Mouse (Mus musculus) adrenal gland, adult 18-20 months (tissue): ENCODE results near the gene Ces1h. TPM values are rescaled to one million over a fixed set of nuclear protein-coding genes. Genes with fewer than 3 reads are reported as not detected.
"Not testable (repeated sequence)": the region's sequence is repeated elsewhere in the genome, so short reads cannot be mapped to it uniquely, and the experiment has no call there.

Experiments
- DNase-seq, 2 experiments: peaks; one replicate each; pipeline ENCODE4 v3.0.0; 2021 to 2022; ENCODE audit warnings: low spot score in 2 of 2
- long read RNA-seq, 2 experiments: library from polyadenylated mRNA; stranded (forward); transcript quantifications; one replicate each; pipeline ENCODE4 v2.0.0; 2021
- total RNA-seq, 2 experiments: library from RNA; stranded (reverse); gene quantifications; 1 replicate in 1 of 2; 2 replicates in 1 of 2; pipeline ENCODE4 v1.2.3; 2021

Ces1h gene
- not detected for total RNA-seq
- long read RNA-seq, experiment 1, result 0 reads
- long read RNA-seq, experiment 2, result 0 reads

DNA sequence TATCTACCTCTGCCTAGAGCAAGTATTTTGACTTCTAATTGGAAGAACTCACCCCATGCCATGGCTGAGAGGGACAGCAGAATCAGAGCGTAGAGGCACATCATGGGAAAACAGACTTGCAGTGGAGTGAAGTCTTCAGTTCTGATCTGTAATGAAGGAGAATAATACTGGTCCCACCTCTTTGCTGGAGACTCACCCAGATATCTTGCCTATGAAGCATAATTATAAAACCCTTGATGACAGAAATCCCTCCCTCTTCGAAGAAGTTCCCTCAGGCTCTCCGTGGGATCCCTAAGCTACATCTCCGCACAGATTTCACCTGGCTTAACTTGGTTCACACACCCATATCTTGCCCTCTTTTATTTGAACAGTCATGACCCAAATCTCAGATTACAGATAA, at the start of gene Ces1h:
Gene Ces1h, minus strand, starts transcription at position 101 of the 400 bp plus-strand sequence.
- no peak for DNase-seq

DNA sequence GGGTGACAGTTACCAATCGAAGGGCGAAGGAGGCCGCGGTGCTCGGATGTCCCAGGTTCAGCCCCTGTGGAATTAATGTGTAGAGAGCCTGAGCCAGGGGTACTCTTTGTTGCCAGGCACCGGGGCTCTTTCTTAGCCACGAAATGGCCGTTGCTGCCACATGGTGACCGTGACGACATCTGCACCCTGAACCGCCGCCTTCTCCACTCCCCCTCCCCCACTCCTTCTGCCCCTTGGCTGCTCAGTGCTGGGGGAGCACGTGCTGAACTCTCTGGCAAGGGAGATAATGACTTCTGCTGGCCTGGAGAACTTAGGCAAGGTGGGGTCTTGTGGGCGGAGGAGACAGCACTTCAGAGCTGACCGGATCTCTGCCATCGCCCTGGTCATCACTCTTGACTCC, 47.7 kb upstream of the Ces1h start:
- DNase-seq, result no peak

DNA sequence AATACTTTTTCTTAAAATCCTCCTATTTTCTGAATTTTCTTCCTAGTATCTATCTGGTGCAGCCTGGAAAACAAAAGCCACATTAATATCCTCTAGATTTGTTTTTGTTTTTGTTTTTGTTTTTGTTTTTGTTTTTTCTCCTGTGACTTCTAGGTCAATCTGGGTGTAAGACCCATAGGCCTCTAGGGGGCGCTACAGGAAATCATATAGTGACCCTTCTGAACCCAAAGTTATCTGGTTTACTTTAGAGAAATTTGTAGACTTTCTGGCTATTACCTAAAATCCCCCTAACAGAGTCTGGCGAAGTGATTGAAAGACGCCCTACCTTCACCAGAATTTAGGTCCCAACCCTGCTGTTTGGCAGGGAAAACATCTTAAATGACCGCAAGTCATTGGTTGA, 35.9 kb upstream of the Ces1h start:
- no peak for DNase-seq

DNA sequence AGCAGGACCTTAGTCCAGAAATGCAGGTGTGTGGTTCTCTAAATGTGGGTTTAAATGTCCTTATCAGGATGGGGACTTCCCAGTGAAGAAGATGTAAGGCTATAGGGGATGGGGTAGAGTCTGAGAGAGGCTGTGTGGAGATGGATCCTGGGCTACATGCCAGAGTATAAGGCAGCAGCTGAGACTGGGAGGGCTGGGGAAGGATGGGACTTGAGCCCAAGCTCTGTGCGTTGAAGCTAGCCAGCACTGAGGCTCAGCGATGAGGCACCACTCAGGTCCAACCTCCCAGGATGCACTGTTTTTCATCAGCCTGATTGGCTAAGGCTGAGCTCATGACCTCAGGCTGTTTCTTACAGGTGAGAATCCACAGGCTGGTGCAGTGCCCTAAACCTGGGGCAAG, 29.3 kb upstream of the Ces1h start:
- DNase-seq, result no peak

DNA sequence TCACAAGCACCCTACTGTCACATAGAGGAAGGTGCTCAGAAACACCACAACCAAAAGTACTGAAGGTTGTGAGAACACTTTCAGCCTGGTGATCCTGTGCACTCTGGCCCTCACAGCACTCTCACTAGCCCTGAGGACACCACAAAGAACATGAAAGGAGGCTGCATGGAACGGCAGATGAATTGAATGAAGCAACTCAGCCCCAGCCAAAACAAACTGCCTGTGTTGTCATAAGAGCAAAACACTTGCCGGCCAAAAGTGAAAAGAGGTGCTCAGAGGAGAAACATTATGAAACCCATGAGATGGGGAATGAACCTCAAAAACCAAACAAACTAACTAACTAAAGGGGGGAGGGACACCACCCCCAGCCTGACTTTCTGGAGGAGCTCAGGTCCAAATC, 20.2 kb upstream of the Ces1h start:
- no peak for DNase-seq

DNA sequence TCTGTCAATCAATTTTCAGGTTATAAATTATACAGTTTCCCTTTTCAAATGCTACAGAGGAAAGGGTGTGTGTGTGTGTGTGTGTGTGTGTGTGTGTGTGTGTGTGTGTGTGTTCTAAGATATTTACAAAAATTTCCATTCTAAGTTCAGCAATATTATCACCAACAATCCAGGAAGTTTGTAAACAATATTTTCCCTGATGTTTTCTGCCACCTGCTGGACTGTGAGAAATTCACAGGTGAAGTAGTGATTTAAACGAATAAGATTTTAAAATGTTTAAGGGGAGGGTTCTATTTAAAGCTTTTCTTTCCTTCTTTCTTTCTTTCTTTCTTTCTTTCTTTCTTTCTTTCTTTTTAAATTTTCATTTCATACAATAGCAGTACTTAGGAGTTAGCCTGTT, 18.5 kb upstream of the Ces1h start:
- no peak for DNase-seq

DNA sequence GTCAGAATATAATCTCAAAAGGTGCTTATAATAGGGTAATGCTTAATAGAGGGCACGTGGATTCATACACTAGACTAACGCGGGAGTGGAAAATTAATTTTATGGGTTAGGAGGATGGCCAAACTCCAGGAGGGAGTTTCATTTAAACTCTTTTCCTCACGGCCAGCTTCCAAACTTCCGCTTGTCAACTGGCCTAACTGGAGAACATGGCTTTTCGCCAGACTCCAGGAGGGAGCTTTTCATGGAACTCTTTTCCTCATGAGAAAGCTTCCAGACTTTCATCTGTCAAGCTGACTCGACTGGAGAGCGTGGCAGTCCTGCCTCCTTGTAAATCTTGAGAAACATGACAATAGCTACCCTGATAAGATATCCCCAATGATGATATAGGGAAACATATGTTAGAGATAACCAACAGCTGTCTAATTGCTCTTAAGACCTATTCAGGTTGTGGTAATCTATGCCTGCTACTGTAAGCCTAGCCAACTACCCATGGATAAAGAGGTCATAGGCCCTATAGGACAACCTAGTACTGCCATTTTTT, 14.6 kb upstream of the Ces1h start:
- DNase-seq, result not testable (repeated sequence)

DNA sequence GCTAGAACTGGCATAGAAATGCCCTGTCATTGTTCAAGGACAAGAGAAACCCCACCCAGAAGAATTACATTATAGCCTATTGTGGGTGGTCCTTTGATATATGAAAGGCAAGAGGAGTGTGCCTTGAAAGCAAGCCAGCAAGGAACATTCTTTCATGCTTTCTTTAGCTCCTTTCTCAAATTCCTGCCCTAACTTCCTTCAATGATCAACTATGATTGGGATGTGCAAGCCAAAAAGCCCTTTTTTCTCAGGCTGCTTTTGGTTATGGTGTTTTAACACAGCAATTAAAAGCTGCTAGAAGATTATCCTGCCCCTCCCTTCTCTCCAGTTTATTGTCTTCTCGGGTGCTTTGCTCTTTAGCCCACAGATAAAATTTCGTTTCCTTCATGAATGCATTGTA, 10.0 kb downstream of the Ces1h start:
- no peak for DNase-seq

DNA sequence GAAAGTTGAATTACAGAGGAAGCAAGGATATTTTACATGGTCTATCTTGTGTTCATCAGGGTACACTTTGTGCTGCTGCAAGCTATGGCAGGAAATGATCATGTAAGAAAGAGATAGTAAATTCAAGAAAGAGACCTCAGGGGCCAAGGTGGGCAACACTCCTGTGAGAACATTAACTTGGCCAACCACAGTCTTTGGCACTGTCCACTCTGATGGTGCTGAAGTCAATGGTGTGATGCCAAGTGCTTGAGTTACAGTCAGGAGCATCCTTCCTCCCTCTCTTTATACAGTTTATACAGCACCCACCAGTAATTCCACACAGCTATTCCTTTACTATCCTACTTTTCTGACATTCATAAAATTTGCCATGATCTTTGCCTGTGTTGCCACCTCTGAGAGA, 19.4 kb downstream of the Ces1h start:
- DNase-seq, result no peak

DNA sequence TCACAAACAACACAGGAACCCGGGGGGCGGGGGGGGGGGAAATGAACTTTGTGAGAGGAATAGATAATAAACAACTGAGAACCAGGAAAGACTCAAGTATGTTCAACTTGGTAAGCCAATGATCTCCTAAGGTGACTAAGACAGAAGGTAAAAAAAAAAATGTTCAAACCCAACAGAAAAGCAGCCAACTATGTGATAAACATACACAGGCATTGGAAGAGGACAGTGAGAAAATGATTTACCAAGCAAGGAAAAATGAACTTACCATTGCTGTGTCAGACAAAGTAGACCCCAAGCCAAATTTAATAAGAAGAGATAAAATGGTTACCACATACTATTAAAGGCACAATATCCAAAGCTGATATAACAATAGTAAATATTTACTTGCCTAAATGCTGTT, 40.0 kb downstream of the Ces1h start:
- DNase-seq, result no peak

DNA sequence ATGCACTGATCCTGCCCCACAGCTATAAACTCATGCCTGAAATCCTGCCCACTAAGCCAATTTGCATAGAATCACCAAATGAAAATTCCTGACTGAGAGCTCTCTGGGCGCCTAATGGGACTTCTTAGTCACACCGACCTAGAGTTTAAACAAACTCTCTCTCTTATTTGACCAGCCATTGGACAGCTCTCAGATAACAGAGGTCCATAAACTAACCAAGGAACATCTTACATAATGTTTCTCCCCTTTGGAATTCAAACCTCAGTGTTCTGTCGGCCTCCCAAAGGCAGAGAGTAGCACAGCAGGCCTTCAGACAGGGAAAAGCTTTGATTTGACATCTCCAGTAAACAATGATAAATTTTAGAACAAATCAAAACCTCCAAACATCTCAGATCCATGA, 42.3 kb downstream of the Ces1h start, which contains the start of gene Ces1g:
Gene Ces1g, minus strand, starts transcription at position 102 of the 400 bp plus-strand sequence.
- DNase-seq, result no peak

DNA sequence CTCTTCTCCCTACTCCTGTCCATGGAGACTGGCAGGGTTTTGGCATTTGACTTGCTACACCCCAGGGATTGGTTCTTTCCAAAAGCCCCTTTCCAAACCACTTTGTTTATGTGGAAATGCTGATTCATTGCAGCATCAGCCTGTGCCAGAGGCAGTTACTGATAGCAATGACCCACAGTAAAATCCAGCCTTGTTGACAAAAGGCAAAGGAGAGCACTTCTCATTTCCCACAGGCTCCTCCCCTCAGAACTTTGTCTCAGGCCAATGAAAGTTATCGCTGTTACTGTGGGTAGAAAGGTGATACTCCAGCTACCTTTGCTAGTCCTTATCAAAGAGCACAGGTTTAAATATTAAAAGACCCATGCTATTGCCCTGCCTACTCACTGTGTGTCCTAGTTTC, 46.8 kb downstream of the Ces1h start:
- no peak for DNase-seq

DNA sequence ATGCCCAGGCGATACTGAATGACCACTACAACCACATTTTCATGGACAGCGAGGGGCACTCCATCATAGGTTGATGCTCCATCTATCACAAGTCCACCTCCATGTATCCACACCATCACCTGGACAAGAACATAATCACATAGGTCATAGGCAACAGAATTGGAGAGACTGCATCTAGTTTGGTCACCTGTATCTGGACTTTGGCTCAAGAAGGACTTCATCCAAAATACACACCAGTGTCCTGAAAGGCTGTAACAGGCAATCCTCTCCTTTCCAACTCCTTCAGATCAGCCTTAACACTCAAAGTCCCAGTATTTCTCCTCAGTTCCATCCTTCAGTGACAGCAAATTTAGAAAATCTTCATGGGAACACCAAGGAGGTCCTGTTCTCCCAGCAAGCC, 48.4 kb downstream of the Ces1h start:
- DNase-seq, result no peak

DNA sequence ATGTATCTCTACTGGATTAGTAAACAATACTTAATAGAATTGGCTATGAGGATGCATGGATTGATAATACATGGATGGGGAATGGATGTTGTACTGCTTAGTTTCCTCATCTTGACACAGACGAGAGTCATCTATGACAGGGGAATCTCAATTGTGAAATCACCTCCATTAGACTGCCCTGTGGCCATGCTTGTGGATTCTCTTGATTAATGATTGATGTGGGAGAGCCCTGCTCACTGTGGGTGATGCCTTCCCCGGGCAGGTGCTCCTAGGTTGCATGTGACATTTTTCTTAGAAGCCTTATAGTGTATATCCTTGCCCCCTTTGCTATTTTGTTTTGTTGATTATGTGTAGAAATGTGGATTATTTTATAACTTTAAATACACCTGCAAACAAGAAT, 54.4 kb downstream of the Ces1h start:
- no peak for DNase-seq

DNA sequence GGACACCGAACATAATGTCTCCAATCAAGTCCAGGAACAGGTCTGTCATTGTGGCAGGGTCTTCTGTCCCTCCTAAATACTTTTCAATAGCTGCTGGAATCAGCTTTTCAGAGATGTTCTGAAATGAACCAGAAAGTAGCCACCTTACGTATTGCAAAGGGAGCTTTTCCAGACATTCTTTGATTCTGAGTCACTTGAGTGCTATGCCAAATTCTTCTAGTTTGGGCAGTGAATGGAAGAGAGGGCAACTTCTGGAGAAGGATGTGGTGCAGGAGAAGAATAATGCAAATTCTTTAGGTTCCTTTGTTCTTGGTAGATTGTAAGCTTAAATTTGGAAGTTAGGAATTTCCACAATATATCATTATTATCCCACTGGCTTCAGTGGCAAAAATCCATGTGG, 62.5 kb downstream of the Ces1h start:
- DNase-seq, result no peak

DNA sequence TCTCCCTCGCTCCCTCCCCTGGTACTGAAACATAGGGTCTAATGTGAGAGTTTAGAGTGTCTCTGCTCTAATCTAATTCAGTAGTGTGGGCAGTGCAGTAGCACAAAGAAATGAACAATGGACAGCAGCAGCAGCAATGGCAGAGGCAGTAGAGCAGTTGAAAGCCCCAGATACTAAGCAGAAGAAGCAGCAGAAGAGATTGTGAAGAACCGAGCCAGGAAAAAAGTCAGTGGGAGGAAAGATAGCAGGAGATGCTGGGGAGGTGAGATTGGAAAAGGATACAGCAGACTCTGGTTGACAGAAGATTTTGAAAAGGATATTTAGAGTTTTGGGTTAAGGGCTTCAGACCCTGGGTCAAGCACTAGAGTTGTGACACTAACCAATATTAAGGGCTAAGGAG, 64.0 kb downstream of the Ces1h start:
- DNase-seq, result no peak

Other genes starting within 250 kb of the Ces1h start
- gene Ces1c, start 248.4 kb downstream of the Ces1h start, total RNA-seq, result under 1 TPM in 1 of 2 experiments, not detected in 1; 0.70 TPM
- 100 to 1,000 TPM; 268 to 434 TPM for gene Ces1d, start 181.9 kb downstream of the Ces1h start, total RNA-seq
- gene Ces1e, start 150.1 kb downstream of the Ces1h start, total RNA-seq, result under 1 TPM in 1 of 2 experiments, not detected in 1; 0.27 TPM
- 10 to 100 TPM; 17.3 to 29.2 TPM for gene Ces1f, start 100.0 kb downstream of the Ces1h start, total RNA-seq
- under 1 TPM; 0.16 to 0.20 TPM for gene Ces1g, start 42.4 kb downstream of the Ces1h start, total RNA-seq
- not detected for gene Ces5a, start 156.1 kb upstream of the Ces1h start, total RNA-seq